Mouse (Mus musculus): Measurements from ENCODE around the gene Pelp1. TPM values are rescaled to one million over a fixed set of nuclear protein-coding genes. Genes with fewer than 3 reads are reported as not detected.
"Not testable (repeated sequence)": the region's sequence is repeated elsewhere in the genome, so short reads cannot be mapped to it uniquely, and the experiment has no call there.

The Pelp1 gene
- polyA plus RNA-seq, 1 experiment from 2014 or later: 38.1 TPM

DNA sequence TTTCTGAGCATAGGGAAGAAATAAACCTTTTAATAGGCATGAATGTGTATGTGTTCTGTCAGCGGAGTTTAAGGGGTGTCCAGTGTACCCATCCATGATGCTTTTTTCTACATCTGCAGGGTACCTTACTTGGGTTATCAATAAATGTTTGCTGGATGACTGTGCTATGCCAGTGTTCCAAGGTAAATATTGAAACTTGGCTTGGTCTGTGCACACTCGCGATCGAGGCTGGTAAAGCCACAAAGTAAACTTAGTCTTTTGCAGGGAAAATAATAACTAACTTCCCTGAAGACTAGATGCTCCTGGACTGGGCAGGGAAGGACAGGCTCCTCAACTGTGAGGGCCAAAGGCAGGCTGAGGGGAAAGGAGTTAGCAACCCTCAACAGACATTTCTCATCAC, 30.8 kb upstream of the Pelp1 start:
- Histone ChIP-seq H3K36me3 (peaks cover 26% of the 10 kb centered on the region), H3K9me3 (no peaks in the 10 kb centered on the region), H3K27me3 (no peaks in the 10 kb centered on the region), H3K27ac (no peak overlapping the region), H3K4me2 (no peak overlapping the region), H3K9ac (no peak overlapping the region), H3K4me3 (no peak overlapping the region), H3K4me1 (no peaks in the 10 kb centered on the region)
- ATAC-seq (ENCODE audit: borderline replicate concordance, extremely low read depth, low FRiP score, low TSS enrichment): no peak
- 67% methylated on average over 4 of the region's 4 CpGs for WGBS

GRCm38 (mm10) chr11:70438728-70439374, 29.0 kb upstream of the Pelp1 start:
- Histone ChIP-seq H3K9me3 (no peaks in the 10 kb centered on the region), H3K4me1 (peaks cover 2% of the 10 kb centered on the region; the same call in 1 of the 2 replicates), H3K4me3 (no peak overlapping the region), H3K9ac (no peak overlapping the region), H3K27me3 (no peaks in the 10 kb centered on the region), H3K36me3 (peaks cover 26% of the 10 kb centered on the region), H3K4me2 (no peak overlapping the region), H3K27ac (no peak overlapping the region)
- 87% methylated on average over 7 of the region's 7 CpGs for WGBS
- no peak for ATAC-seq (ENCODE audit: borderline replicate concordance, extremely low read depth, low FRiP score, low TSS enrichment)

DNA sequence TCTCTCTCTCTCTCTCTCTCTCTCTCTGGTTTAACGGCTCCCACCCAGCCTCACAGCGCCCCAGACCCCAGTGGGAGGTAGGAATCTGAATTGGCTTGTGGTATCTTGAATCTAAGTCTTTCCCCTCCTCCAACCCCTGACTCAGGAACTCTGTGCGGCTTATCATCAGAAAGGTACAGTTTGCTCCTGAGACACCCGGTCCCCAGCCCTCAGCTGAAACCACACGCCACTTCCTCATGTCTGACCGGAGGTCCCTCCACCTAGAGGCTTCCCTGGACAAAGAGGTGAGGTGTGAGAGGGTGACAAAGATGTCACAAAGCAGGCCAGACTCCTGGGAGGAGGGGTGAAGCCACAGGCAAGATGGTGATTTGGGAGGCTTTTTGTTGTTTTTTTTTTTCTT, 27.6 kb upstream of the Pelp1 start:
- Histone ChIP-seq H3K27me3 (no peaks in the 10 kb centered on the region), H3K27ac (no peak overlapping the region), H3K4me2 (no peak overlapping the region), H3K4me3 (no peak overlapping the region), H3K9ac (no peak overlapping the region), H3K9me3 (no peaks in the 10 kb centered on the region), H3K4me1 (peaks cover 12% of the 10 kb centered on the region), H3K36me3 (peaks cover 26% of the 10 kb centered on the region)
- 87% methylated on average over 6 of the region's 6 CpGs for WGBS
- no peak for ATAC-seq (ENCODE audit: borderline replicate concordance, extremely low read depth, low FRiP score, low TSS enrichment)

GRCm38 (mm10) chr11:70435476-70435875, 25.6 kb upstream of the Pelp1 start:
- H3K9ac ChIP-seq: no peak overlapping the region
- H3K4me1 ChIP-seq: peaks cover 17% of the 10 kb centered on the region
- 75% methylated on average over 5 of the region's 5 CpGs for WGBS
- H3K4me3 ChIP-seq: no peak overlapping the region
- no peaks in the 10 kb centered on the region for H3K27me3 ChIP-seq
- no peaks in the 10 kb centered on the region for H3K9me3 ChIP-seq
- H3K4me2 ChIP-seq: no peak overlapping the region
- H3K36me3 ChIP-seq: peaks cover 23% of the 10 kb centered on the region
- no peak for ATAC-seq (ENCODE audit: borderline replicate concordance, extremely low read depth, low FRiP score, low TSS enrichment)
- no peak overlapping the region for H3K27ac ChIP-seq

- no peak overlapping the region for H3K4me3 ChIP-seq
- no peak overlapping the region for H3K27ac ChIP-seq
- no peak for ATAC-seq (ENCODE audit: borderline replicate concordance, extremely low read depth, low FRiP score, low TSS enrichment)
Measured at GRCm38 (mm10) chr11:70433951-70434350, 24.1 kb upstream of the Pelp1 start.

GRCm38 (mm10) chr11:70433569-70433943, 23.7 kb upstream of the Pelp1 start:
- H3K27me3 ChIP-seq: no peaks in the 10 kb centered on the region
- peak overlapping the region; percentile 91 for H3K4me2 ChIP-seq
- no peaks in the 10 kb centered on the region for H3K9me3 ChIP-seq
- no peak overlapping the region for H3K9ac ChIP-seq
- H3K4me1 ChIP-seq: peaks cover 17% of the 10 kb centered on the region
- ATAC-seq (ENCODE audit: borderline replicate concordance, extremely low read depth, low FRiP score, low TSS enrichment): no peak
- H3K36me3 ChIP-seq: peaks cover 8% of the 10 kb centered on the region; the same call in 1 of the 2 replicates
- 62% methylated on average over 1 of the region's 1 CpGs for WGBS
- H3K4me3 ChIP-seq: peak overlapping the region; percentile 90
- H3K27ac ChIP-seq: no peak overlapping the region

More at GRCm38 (mm10) chr11:70433951-70434350, 24.1 kb upstream of the Pelp1 start:
- H3K4me2 ChIP-seq: peak overlapping the region; percentile 91
- no peaks in the 10 kb centered on the region for H3K9me3 ChIP-seq
- H3K27me3 ChIP-seq: no peaks in the 10 kb centered on the region
- H3K4me1 ChIP-seq: peaks cover 17% of the 10 kb centered on the region
- WGBS: 94% methylated on average over 3 of the region's 3 CpGs
- no peak overlapping the region for H3K9ac ChIP-seq
- H3K36me3 ChIP-seq: peaks cover 11% of the 10 kb centered on the region

- peak overlapping the region; percentile 91 for H3K4me2 ChIP-seq
- H3K36me3 ChIP-seq: peaks cover 5% of the 10 kb centered on the region; the same call in 1 of the 2 replicates
- peak overlapping the region; percentile 90 for H3K4me3 ChIP-seq
- peak overlapping the region; percentile 87 for H3K9ac ChIP-seq
- ATAC-seq (ENCODE audit: borderline replicate concordance, extremely low read depth, low FRiP score, low TSS enrichment): no peak; the same call in 1 of the 2 replicates
- H3K4me1 ChIP-seq: peaks cover 17% of the 10 kb centered on the region
- peak overlapping the region; percentile 75 for H3K27ac ChIP-seq
- H3K27me3 ChIP-seq: no peaks in the 10 kb centered on the region
- H3K9me3 ChIP-seq: no peaks in the 10 kb centered on the region
- 8% methylated on average over 15 of the region's 15 CpGs for WGBS
Measured at GRCm38 (mm10) chr11:70432895-70433568, 23.2 kb upstream of the Pelp1 start.

DNA sequence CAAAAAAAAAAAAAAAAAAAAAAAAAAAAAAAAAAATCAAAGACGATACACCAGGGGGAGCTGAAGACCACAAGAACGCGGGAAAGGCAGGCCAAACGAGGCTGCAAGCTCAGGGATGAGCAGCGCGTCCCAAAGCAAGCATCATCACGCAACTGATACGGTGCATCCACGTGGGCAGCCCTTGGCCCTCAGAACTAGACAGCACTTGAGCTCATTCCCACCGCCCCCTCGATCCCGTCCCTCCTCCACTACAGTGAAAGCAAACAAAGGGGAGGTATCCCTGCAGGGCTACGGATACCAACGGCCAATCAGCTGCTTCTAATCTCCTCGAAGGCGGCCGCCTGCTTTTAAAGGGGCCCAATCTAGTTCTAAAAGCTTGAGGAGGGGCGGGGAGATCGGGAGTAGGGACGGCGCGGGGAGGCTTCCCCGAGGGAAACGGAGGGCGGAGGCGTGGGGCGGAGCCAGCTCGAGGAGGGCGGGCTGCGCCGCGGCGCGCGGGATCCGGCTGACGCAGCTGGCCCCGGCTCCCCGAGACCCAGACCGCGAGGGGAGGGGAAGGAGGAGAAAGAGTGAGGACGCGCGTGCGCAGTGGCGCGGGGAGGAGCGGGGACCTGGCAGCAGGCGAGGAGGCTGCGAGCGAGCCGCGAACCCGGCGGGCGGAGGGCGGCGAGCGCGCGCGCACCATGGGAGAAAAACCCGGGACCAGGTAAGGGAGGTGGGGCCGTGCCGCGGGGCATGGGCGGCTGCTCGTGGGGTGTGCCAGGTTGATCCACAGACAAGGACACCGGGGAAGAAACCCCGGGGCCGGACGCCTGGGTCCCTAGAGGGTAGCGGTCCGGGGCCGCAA, 22.4 kb upstream of the Pelp1 start, which contains the start of gene Arrb2:
Gene Arrb2 (plus strand): TSS at position 588 of the 847 bp plus-strand sequence.
- Histone ChIP-seq H3K9ac (peak within 1 kb of the TSS; percentile 87), H3K4me1 (peaks cover 17% of the 10 kb centered on the region), H3K9me3 (no peaks in the 10 kb centered on the region), H3K27me3 (no peaks in the 10 kb centered on the region), H3K36me3 (no peaks in the 10 kb centered on the region), H3K4me2 (peak within 1 kb of the TSS; percentile 91), H3K27ac (peak within 1 kb of the TSS; percentile 75), H3K4me3 (peak within 1 kb of the TSS; percentile 90)
- 1% methylated on average over 75 of the region's 75 CpGs for WGBS
- ATAC-seq (ENCODE audit: borderline replicate concordance, extremely low read depth, low FRiP score, low TSS enrichment): peak; percentile 96

DNA sequence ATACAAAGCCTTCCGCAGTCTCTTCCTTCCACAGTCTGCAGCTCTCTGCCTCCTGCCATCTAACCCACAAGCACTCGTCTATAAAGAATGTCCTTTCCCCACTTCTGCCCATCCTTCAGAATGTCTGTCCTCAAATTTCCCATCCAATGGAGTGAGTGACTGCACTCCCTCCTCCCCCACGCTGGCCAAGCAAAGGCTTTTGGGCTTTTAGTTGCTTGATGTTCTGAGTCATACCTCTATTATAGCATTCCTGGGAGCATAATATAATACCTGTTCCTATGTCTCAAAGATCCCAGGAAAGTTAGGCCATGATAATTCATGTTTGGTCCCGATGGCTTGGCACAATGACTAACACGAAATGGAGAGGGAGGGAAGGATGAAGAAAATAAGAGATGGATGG, 21.7 kb upstream of the Pelp1 start:
- WGBS: 33% methylated on average over 5 of the region's 5 CpGs
- no peak for ATAC-seq (ENCODE audit: borderline replicate concordance, extremely low read depth, low FRiP score, low TSS enrichment)
- Histone ChIP-seq H3K4me1 (peaks cover 17% of the 10 kb centered on the region), H3K9ac (0 out of 2 replicates have a peak overlapping the region, but pooled peaks have one; percentile 6), H3K27me3 (no peaks in the 10 kb centered on the region), H3K9me3 (no peaks in the 10 kb centered on the region), H3K4me3 (peak overlapping the region; percentile 90), H3K36me3 (no peaks in the 10 kb centered on the region), H3K4me2 (peak overlapping the region; percentile 91), H3K27ac (no peak overlapping the region)

DNA sequence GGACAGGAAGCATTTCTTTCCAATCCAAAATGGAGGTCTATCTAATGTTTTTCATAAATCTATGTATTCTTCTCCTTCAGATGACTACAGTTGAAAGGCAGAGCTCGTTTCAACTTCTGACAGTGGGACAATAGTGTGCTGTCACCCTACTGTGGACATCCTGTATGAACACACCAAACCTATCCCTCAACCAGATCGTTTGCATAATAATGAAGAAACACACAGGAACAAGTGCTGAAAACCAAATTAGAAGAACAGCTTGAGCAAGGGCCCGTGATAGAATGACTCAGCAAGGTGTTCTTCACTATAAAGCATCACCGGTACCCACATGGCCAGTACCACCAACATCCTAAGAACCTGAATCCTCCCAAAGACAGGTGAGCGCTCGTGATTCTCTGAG, 16.8 kb upstream of the Pelp1 start:
- 73% methylated on average over 6 of the region's 6 CpGs for WGBS
- H3K9ac ChIP-seq, H3K4me2 ChIP-seq: not testable (repeated sequence)

DNA sequence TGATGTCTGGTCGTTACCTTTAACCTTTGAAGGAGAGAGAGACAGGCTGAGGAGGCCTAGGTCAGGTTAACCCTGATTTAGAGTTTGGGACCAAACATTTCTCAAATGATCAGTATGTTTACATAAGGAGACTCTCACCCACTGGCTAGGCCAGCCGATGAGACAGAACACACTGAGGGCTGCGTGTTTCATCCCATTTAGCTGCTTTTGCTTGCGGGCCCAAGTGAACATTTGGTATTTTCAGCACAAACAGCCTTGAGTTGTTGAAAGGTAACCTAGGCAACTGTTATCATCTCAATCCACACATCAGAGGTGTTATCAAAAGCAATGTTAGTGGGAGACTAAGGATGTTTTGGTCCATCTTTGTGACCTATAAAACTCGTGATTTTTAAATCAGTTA, 9.7 kb upstream of the Pelp1 start:
- ATAC-seq (ENCODE audit: borderline replicate concordance, extremely low read depth, low FRiP score, low TSS enrichment): no peak
- H3K9me3 ChIP-seq: no peaks in the 10 kb centered on the region

More for the DNA sequence above, 16.8 kb upstream of the Pelp1 start:
- H3K36me3 ChIP-seq; H3K4me1 ChIP-seq; ATAC-seq (ENCODE audit: borderline replicate concordance, extremely low read depth, low FRiP score, low TSS enrichment); H3K27ac ChIP-seq; H3K9me3 ChIP-seq; H3K27me3 ChIP-seq; H3K4me3 ChIP-seq: not testable (repeated sequence)

More for the DNA sequence above, 9.7 kb upstream of the Pelp1 start:
- Histone ChIP-seq H3K4me2 (no peak overlapping the region), H3K27me3 (no peaks in the 10 kb centered on the region), H3K27ac (no peak overlapping the region), H3K4me3 (no peak overlapping the region), H3K9ac (no peak overlapping the region), H3K36me3 (no peaks in the 10 kb centered on the region), H3K4me1 (no peaks in the 10 kb centered on the region)
- 22% methylated on average over 5 of the region's 5 CpGs for WGBS

Measured in lung, embryonic 15.5 days (tissue).